Mouse (Mus musculus) ES-CJ7 (cell line): Measurements from ENCODE around the gene Ugt8a.

Experiments
- DNase-seq: peaks from one replicate; pipeline ENCODE4 v3.0.0; 2011; ENCODE audit warnings: low read depth, low spot score

The Ugt8a gene

GRCm38 (mm10) chr3:125938092-125938755 lies at the start of gene Ugt8a:
Gene Ugt8a, minus strand, starts transcription at chr3:125938619.
- DNase-seq = peak; percentile 46

- no peak for DNase-seq
These were observed 48.2 kb upstream of the Ugt8a start for GRCm38 (mm10) chr3:125986639-125987038.

GRCm38 (mm10) chr3:125983707-125984420 lies 45.4 kb upstream of the Ugt8a start:
- no peak for DNase-seq

GRCm38 (mm10) chr3:125979475-125979874 lies 41.1 kb upstream of the Ugt8a start:
- DNase-seq = no peak

GRCm38 (mm10) chr3:125975899-125976298 lies 37.5 kb upstream of the Ugt8a start:
- no peak for DNase-seq

- no peak for DNase-seq
These were observed 31.0 kb upstream of the Ugt8a start for GRCm38 (mm10) chr3:125969458-125969857.

- no peak for DNase-seq
These were observed 17.9 kb upstream of the Ugt8a start for GRCm38 (mm10) chr3:125956196-125956885.

- DNase-seq = no peak
These were observed 16.5 kb upstream of the Ugt8a start for GRCm38 (mm10) chr3:125954881-125955280.

- no peak for DNase-seq
These were observed 2.4 kb upstream of the Ugt8a start for GRCm38 (mm10) chr3:125940811-125941210.

GRCm38 (mm10) chr3:125938756-125939109 lies 314 bp upstream of the Ugt8a start:
- peak; percentile 89 for DNase-seq

- DNase-seq = peak; percentile 21
These were observed 805 bp downstream of the Ugt8a start for GRCm38 (mm10) chr3:125937536-125938091.

- DNase-seq = no peak
These were observed 2.6 kb downstream of the Ugt8a start for GRCm38 (mm10) chr3:125935796-125936195.

- no peak for DNase-seq
These were observed 5.7 kb downstream of the Ugt8a start for GRCm38 (mm10) chr3:125932594-125933237.

GRCm38 (mm10) chr3:125931059-125931458 lies 7.4 kb downstream of the Ugt8a start:
- DNase-seq = no peak

GRCm38 (mm10) chr3:125920876-125921275 lies 17.5 kb downstream of the Ugt8a start:
- DNase-seq = no peak

- DNase-seq = no peak
These were observed 39.4 kb downstream of the Ugt8a start for GRCm38 (mm10) chr3:125898976-125899375.

GRCm38 (mm10) chr3:125887109-125887508 lies 51.3 kb downstream of the Ugt8a start:
- no peak for DNase-seq

GRCm38 (mm10) chr3:125884879-125885278 lies 53.5 kb downstream of the Ugt8a start:
- no peak for DNase-seq

GRCm38 (mm10) chr3:125884423-125884822 lies 54.0 kb downstream of the Ugt8a start:
- no peak for DNase-seq

- DNase-seq = no peak
These were observed 55.4 kb downstream of the Ugt8a start for GRCm38 (mm10) chr3:125883009-125883408.

GRCm38 (mm10) chr3:125881835-125882234 lies 56.6 kb downstream of the Ugt8a start:
- DNase-seq = no peak

GRCm38 (mm10) chr3:125874371-125874770 lies 64.0 kb downstream of the Ugt8a start:
- DNase-seq = no peak
